Mouse (Mus musculus): ENCODE measurements around the gene Hhex. TPM values are rescaled to one million over a fixed set of nuclear protein-coding genes. Genes with fewer than 3 reads are reported as not detected.

Hhex gene
- polyA plus RNA-seq, 1 experiment from 2014 or later, result 13.4 TPM

GRCm38 (mm10) chr19:37435041-37435852 is 637 bp downstream of the Hhex start:
- Histone ChIP-seq H3K27me3 (replicated peaks) (peaks cover 71% of the 10 kb centered on the region), H3K4me1 (replicated peaks) (peaks cover 18% of the 10 kb centered on the region), H3K27ac (ENCODE audit: poor library complexity, severe bottlenecking) (peak overlapping the region; percentile 67), H3K9ac (peak overlapping the region; percentile 70), H3K9me3 (replicated peaks) (no peaks in the 10 kb centered on the region), H3K36me3 (no peaks in the 10 kb centered on the region), H3K4me2 (peak overlapping the region; percentile 81), H3K4me3 (peak overlapping the region; percentile 71)
- WGBS, result under 1% methylated on average over 77 of the region's 77 CpGs
- ATAC-seq (ENCODE audit: insufficient number of reproducible peaks, low FRiP score), result peak; percentile 80

- no peaks in the 10 kb centered on the region for H3K36me3 ChIP-seq
- no peaks in the 10 kb centered on the region for H3K9me3 ChIP-seq (replicated peaks)
- H3K4me2 ChIP-seq, result peak overlapping the region; percentile 81
- no peak; the same call in 1 of the 2 replicates for ATAC-seq (ENCODE audit: insufficient number of reproducible peaks, low FRiP score)
- 6% methylated on average over 10 of the region's 10 CpGs for WGBS
- peak overlapping the region; percentile 18 for H3K27ac ChIP-seq (ENCODE audit: poor library complexity, severe bottlenecking)
- H3K4me1 ChIP-seq (replicated peaks), result peaks cover 18% of the 10 kb centered on the region
- no peak overlapping the region for H3K9ac ChIP-seq
- H3K4me3 ChIP-seq, result peak overlapping the region; percentile 71
- H3K27me3 ChIP-seq (replicated peaks), result peaks cover 65% of the 10 kb centered on the region
These were observed 1.2 kb downstream of the Hhex start for GRCm38 (mm10) chr19:37435853-37436174.

GRCm38 (mm10) chr19:37436514-37437288 is 2.1 kb downstream of the Hhex start:
- ATAC-seq (ENCODE audit: insufficient number of reproducible peaks, low FRiP score), result no peak
- peak overlapping the region; percentile 13 for H3K4me3 ChIP-seq
- H3K9ac ChIP-seq, result no peak overlapping the region
- WGBS, result 14% methylated on average over 28 of the region's 28 CpGs
- H3K9me3 ChIP-seq (replicated peaks), result no peaks in the 10 kb centered on the region
- 0 out of 2 replicates have a peak overlapping the region, but pooled peaks have one; percentile 18 for H3K27ac ChIP-seq (ENCODE audit: poor library complexity, severe bottlenecking)
- peaks cover 66% of the 10 kb centered on the region for H3K27me3 ChIP-seq (replicated peaks)
- H3K4me1 ChIP-seq (replicated peaks), result peaks cover 18% of the 10 kb centered on the region
- peak overlapping the region; percentile 81 for H3K4me2 ChIP-seq
- no peaks in the 10 kb centered on the region for H3K36me3 ChIP-seq

GRCm38 (mm10) chr19:37437289-37437606 is 2.6 kb downstream of the Hhex start:
- WGBS, result 18% methylated on average over 14 of the region's 14 CpGs
- H3K9ac ChIP-seq, result no peak overlapping the region
- H3K4me2 ChIP-seq, result peak overlapping the region; percentile 81
- H3K4me1 ChIP-seq (replicated peaks), result peaks cover 18% of the 10 kb centered on the region
- H3K9me3 ChIP-seq (replicated peaks), result no peaks in the 10 kb centered on the region
- H3K4me3 ChIP-seq, result peak overlapping the region; percentile 13
- ATAC-seq (ENCODE audit: insufficient number of reproducible peaks, low FRiP score), result no peak
- H3K27ac ChIP-seq (ENCODE audit: poor library complexity, severe bottlenecking), result no peak overlapping the region
- no peaks in the 10 kb centered on the region for H3K36me3 ChIP-seq
- H3K27me3 ChIP-seq (replicated peaks), result peaks cover 62% of the 10 kb centered on the region

GRCm38 (mm10) chr19:37440181-37440580 is 5.6 kb downstream of the Hhex start:
- Histone ChIP-seq H3K36me3 (no peaks in the 10 kb centered on the region), H3K4me3 (no peak overlapping the region), H3K27ac (ENCODE audit: poor library complexity, severe bottlenecking) (no peak overlapping the region), H3K9me3 (replicated peaks) (no peaks in the 10 kb centered on the region), H3K4me1 (replicated peaks) (peaks cover 12% of the 10 kb centered on the region), H3K4me2 (no peak overlapping the region), H3K9ac (no peak overlapping the region), H3K27me3 (replicated peaks) (peaks cover 35% of the 10 kb centered on the region)
- no peak for ATAC-seq (ENCODE audit: insufficient number of reproducible peaks, low FRiP score)
- 46% methylated on average over 4 of the region's 4 CpGs for WGBS

GRCm38 (mm10) chr19:37440708-37441475 is 6.3 kb downstream of the Hhex start:
- WGBS, result 64% methylated on average over 16 of the region's 16 CpGs
- Histone ChIP-seq H3K27ac (ENCODE audit: poor library complexity, severe bottlenecking) (no peak overlapping the region), H3K9ac (no peak overlapping the region), H3K4me1 (replicated peaks) (peaks cover 9% of the 10 kb centered on the region), H3K9me3 (replicated peaks) (no peaks in the 10 kb centered on the region), H3K36me3 (no peaks in the 10 kb centered on the region), H3K27me3 (replicated peaks) (peaks cover 35% of the 10 kb centered on the region), H3K4me2 (no peak overlapping the region), H3K4me3 (no peak overlapping the region)
- no peak for ATAC-seq (ENCODE audit: insufficient number of reproducible peaks, low FRiP score)

- 63% methylated on average over 10 of the region's 10 CpGs for whole genome bisulfite sequencing
- Histone ChIP-seq H3K9ac (no peak overlapping the region), H3K36me3 (no peaks in the 10 kb centered on the region), H3K4me2 (no peak overlapping the region), H3K9me3 (replicated peaks) (no peaks in the 10 kb centered on the region), H3K27me3 (replicated peaks) (peaks cover 27% of the 10 kb centered on the region), H3K4me1 (replicated peaks) (peaks cover 4% of the 10 kb centered on the region; the same call in 1 of the 2 replicates), H3K4me3 (no peak overlapping the region), H3K27ac (ENCODE audit: poor library complexity, severe bottlenecking) (no peak overlapping the region)
- ATAC-seq (ENCODE audit: insufficient number of reproducible peaks, low FRiP score), result no peak
These were observed 8.1 kb downstream of the Hhex start for GRCm38 (mm10) chr19:37442524-37443286.

- no peaks in the 10 kb centered on the region for H3K36me3 ChIP-seq
- H3K9me3 ChIP-seq (replicated peaks), result no peaks in the 10 kb centered on the region
- 21% methylated on average over 4 of the region's 4 CpGs for WGBS
- H3K4me1 ChIP-seq (replicated peaks), result peaks cover 4% of the 10 kb centered on the region; the same call in 1 of the 2 replicates
- H3K27ac ChIP-seq (ENCODE audit: poor library complexity, severe bottlenecking), result no peak overlapping the region
- ATAC-seq (ENCODE audit: insufficient number of reproducible peaks, low FRiP score), result no peak
- H3K4me2 ChIP-seq, result no peak overlapping the region
- no peak overlapping the region for H3K9ac ChIP-seq
- H3K4me3 ChIP-seq, result no peak overlapping the region
- H3K27me3 ChIP-seq (replicated peaks), result peaks cover 29% of the 10 kb centered on the region
These were observed 9.1 kb downstream of the Hhex start for GRCm38 (mm10) chr19:37443631-37444140.

GRCm38 (mm10) chr19:37448212-37448611 is 13.6 kb downstream of the Hhex start:
- H3K4me1 ChIP-seq (replicated peaks), result peaks cover 4% of the 10 kb centered on the region; the same call in 1 of the 2 replicates
- WGBS, result 62% methylated on average over 5 of the region's 5 CpGs

GRCm38 (mm10) chr19:37449246-37449645 is 14.6 kb downstream of the Hhex start:
- WGBS, result 75% methylated on average over 3 of the region's 3 CpGs
- no peaks in the 10 kb centered on the region for H3K9me3 ChIP-seq (replicated peaks)
- H3K9ac ChIP-seq, result no peak overlapping the region
- no peaks in the 10 kb centered on the region for H3K36me3 ChIP-seq
- H3K4me1 ChIP-seq (replicated peaks), result no peaks in the 10 kb centered on the region
- H3K27me3 ChIP-seq (replicated peaks), result peaks cover 34% of the 10 kb centered on the region
- H3K4me3 ChIP-seq, result no peak overlapping the region
- no peak overlapping the region for H3K4me2 ChIP-seq
- no peak for ATAC-seq (ENCODE audit: insufficient number of reproducible peaks, low FRiP score)
- H3K27ac ChIP-seq (ENCODE audit: poor library complexity, severe bottlenecking), result no peak overlapping the region

More at GRCm38 (mm10) chr19:37448212-37448611, 13.6 kb downstream of the Hhex start:
- ATAC-seq (ENCODE audit: insufficient number of reproducible peaks, low FRiP score), result no peak
- Histone ChIP-seq H3K27ac (ENCODE audit: poor library complexity, severe bottlenecking) (no peak overlapping the region), H3K36me3 (no peaks in the 10 kb centered on the region), H3K9me3 (replicated peaks) (no peaks in the 10 kb centered on the region), H3K9ac (no peak overlapping the region), H3K4me2 (no peak overlapping the region), H3K4me3 (no peak overlapping the region), H3K27me3 (replicated peaks) (peaks cover 26% of the 10 kb centered on the region)
